Mouse (Mus musculus): Measurements from ENCODE around the gene Ctdspl. TPM values are rescaled to one million over a fixed set of nuclear protein-coding genes. Genes with fewer than 3 reads are reported as not detected.
A peak's percentile ranks its signal among the peaks of the same experiment; 100 is the strongest.

The Ctdspl gene
- polyA plus RNA-seq, 1 experiment = 6.7 TPM

DNA sequence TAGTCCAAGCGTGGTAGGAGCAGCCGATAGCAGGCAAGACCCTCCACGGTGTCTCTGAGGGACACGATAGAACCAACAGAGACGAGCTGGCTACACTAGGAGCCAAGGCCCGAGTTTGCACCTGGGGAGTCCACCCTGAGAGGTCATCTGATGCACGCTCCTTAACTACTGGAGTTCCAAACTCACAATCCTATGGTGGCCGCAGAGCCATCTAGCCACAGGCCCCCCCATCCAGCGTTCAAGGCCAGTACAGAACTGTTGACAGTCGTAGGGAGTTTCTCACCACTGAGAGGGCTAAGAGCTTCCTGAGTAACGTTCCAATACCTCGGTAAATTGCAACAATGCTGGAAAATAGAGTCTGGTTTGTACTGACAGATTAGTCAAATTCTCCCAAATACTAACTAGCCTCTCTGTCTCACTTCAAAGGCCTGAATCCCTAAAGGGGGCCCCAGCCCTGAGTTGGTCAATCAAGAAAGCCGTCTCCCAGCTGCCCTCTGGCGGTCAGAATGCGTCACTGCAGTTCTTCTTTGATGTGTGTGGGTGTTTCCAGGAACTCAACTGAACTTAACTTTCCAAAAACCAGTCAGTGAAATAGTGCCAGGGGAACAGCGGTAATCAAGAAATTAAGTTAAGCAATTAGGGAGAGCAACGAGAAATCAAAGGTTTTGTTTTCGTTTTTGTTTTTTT lies 18.2 kb upstream of the Ctdspl start:
- TF ChIP-seq POLR2A (IDR thresholded peaks at IDR 0.05; ENCODE audit: borderline replicate concordance, control insufficient read depth, low read depth, low read length) (no peak), CTCF (IDR thresholded peaks at IDR 0.05; ENCODE audit: control insufficient read depth, insufficient read depth, low read length) (peak; percentile 81)
- Histone ChIP-seq H3K4me3 (replicated peaks; ENCODE audit: control insufficient read depth, low read depth, low read length) (no peak overlapping the region), H3K27ac (ENCODE audit: control insufficient read depth, insufficient read depth, low read depth, low read length, poor library complexity) (no peak overlapping the region), H3K4me1 (ENCODE audit: control insufficient read depth, insufficient read depth, low read length) (peaks cover 3% of the 10 kb centered on the region; the same call in 1 of the 2 replicates)
- WGBS = 51% methylated on average over 18 of the region's 18 CpGs

DNA sequence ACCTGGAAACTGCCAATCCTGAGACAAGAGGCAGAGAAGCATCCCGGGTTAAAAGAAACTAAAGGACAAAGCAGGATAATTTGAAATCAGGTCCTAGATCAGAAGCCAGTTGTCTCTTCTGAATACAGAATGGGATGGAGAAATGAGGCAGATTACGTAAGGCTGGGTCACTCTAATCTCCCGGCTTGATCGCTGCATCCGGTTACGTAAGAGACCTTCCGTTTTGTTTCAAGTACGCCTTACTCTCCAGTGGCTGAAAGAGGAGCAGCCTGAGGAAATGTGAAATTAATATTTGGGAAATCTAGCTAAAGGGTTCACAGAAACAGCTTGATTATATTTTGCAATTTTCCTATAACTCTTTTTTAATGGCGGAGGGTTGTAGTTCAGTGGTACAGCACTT lies 13.2 kb upstream of the Ctdspl start:
- peak overlapping the region; percentile 30 for H3K27ac ChIP-seq (ENCODE audit: control insufficient read depth, insufficient read depth, low read depth, low read length, poor library complexity)

DNA sequence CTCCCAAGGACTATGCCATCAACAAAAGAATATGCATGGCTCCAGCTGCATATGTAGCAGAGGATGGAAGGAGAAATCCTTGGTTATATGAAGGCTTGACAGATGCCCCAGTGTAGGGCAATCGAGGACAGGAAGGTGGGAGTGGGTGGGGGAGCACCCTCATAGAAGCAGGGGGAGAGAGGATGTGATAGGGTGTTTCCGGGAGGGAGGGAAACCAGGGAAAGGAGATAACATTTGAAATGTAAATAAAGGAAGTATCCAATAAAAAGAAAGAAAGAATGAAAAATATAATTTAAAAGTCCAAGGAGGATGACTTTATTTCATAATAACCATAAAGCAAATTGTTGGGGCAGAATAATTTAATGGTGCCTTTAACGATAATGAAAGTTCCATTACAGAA lies 12.6 kb upstream of the Ctdspl start:
- peak overlapping the region; percentile 10; the same call in 1 of the 2 replicates for H3K27ac ChIP-seq (ENCODE audit: control insufficient read depth, insufficient read depth, low read depth, low read length, poor library complexity)
- H3K4me1 ChIP-seq (ENCODE audit: control insufficient read depth, insufficient read depth, low read length) = peaks cover 3% of the 10 kb centered on the region; the same call in 1 of the 2 replicates
- WGBS = 44% methylated on average over 3 of the region's 3 CpGs
- H3K4me3 ChIP-seq (replicated peaks; ENCODE audit: control insufficient read depth, low read depth, low read length) = no peak overlapping the region
- TF ChIP-seq POLR2A (IDR thresholded peaks at IDR 0.05; ENCODE audit: borderline replicate concordance, control insufficient read depth, low read depth, low read length) (no peak), CTCF (IDR thresholded peaks at IDR 0.05; ENCODE audit: control insufficient read depth, insufficient read depth, low read length) (no peak)

More for the DNA sequence above, 13.2 kb upstream of the Ctdspl start:
- peaks cover 3% of the 10 kb centered on the region; the same call in 1 of the 2 replicates for H3K4me1 ChIP-seq (ENCODE audit: control insufficient read depth, insufficient read depth, low read length)
- WGBS = 27% methylated on average over 9 of the region's 9 CpGs
- TF ChIP-seq CTCF (IDR thresholded peaks at IDR 0.05; ENCODE audit: control insufficient read depth, insufficient read depth, low read length) (no peak), POLR2A (IDR thresholded peaks at IDR 0.05; ENCODE audit: borderline replicate concordance, control insufficient read depth, low read depth, low read length) (no peak)
- H3K4me3 ChIP-seq (replicated peaks; ENCODE audit: control insufficient read depth, low read depth, low read length) = no peak overlapping the region

DNA sequence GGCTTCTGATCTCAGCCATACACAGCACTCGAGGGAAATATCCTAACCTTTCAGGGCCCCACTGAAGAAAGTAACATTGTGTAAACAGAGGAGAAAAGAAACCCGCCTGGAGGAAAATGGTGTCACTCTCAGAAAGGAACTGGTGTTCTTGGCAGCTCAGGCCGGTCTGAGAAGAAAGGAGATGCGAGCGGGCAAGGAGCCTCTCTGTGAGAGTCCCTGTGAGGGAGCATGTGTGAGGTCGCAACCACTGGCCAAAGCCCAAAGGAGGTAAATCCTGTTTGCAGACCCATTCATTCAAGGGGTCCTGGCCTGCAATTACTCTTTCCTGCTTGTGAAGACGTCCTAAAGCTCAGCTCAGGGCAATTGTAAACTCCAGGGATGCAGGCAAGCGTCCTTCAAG lies 11.7 kb upstream of the Ctdspl start:
- no peak overlapping the region for H3K4me3 ChIP-seq (replicated peaks; ENCODE audit: control insufficient read depth, low read depth, low read length)
- H3K27ac ChIP-seq (ENCODE audit: control insufficient read depth, insufficient read depth, low read depth, low read length, poor library complexity) = no peak overlapping the region
- WGBS = 62% methylated on average over 8 of the region's 8 CpGs
- H3K4me1 ChIP-seq (ENCODE audit: control insufficient read depth, insufficient read depth, low read length) = peaks cover 3% of the 10 kb centered on the region; the same call in 1 of the 2 replicates
- no peak for TF ChIP-seq CTCF (IDR thresholded peaks at IDR 0.05; ENCODE audit: control insufficient read depth, insufficient read depth, low read length)
- TF ChIP-seq POLR2A (IDR thresholded peaks at IDR 0.05; ENCODE audit: borderline replicate concordance, control insufficient read depth, low read depth, low read length) = no peak

DNA sequence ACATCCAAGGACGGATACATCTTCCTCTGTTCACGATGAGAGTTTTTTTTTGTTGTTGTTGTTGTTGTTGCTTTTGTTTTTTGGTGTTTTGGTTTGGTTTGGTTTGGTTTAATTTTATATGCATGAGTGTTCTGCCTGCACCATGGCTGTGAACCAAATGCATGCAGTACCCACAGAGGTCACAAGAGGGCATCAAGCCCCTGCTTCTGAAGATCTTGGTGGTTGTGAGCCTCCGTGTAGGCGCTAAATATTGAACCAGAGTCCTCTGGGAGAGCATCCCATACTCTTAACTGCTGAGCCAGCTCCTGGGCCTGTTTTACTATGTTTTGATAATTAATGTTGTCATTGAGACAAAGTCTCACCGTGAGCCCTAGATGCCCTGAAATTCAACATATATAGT lies 11.0 kb upstream of the Ctdspl start:
- Histone ChIP-seq H3K27ac (ENCODE audit: control insufficient read depth, insufficient read depth, low read depth, low read length, poor library complexity) (no peak overlapping the region), H3K4me3 (replicated peaks; ENCODE audit: control insufficient read depth, low read depth, low read length) (no peak overlapping the region), H3K4me1 (ENCODE audit: control insufficient read depth, insufficient read depth, low read length) (peaks cover 3% of the 10 kb centered on the region; the same call in 1 of the 2 replicates)
- TF ChIP-seq POLR2A (IDR thresholded peaks at IDR 0.05; ENCODE audit: borderline replicate concordance, control insufficient read depth, low read depth, low read length) (no peak), CTCF (IDR thresholded peaks at IDR 0.05; ENCODE audit: control insufficient read depth, insufficient read depth, low read length) (peak; percentile 64)
- 70% methylated on average over 5 of the region's 5 CpGs for WGBS

DNA sequence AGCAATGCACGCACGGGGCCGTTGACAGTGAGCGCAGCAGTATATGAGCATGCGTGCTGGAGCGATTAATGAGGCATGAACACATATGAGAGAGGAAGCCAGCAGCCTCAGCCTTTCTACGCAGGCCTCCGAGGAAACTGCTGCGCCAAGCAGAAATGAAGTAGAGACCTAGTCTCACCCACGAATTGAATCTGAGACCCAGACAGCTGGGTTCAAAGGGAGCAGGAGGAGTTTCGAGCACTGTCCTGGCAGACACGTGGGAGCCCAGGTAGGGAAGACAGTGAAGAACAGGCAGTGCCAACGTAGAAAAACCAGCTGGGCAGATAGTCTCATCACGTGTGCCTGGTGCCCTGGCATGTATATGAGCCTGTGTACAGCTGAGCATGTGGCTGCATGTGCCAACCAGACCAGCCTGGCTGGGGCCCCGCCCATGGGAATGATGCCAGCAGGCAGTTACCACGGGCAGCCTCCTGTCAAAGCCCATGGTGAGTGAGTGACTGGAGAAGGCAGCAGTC lies 6.5 kb upstream of the Ctdspl start:
- H3K4me1 ChIP-seq (ENCODE audit: control insufficient read depth, insufficient read depth, low read length) = peaks cover 3% of the 10 kb centered on the region; the same call in 1 of the 2 replicates
- WGBS = 72% methylated on average over 16 of the region's 16 CpGs
- no peak overlapping the region for H3K4me3 ChIP-seq (replicated peaks; ENCODE audit: control insufficient read depth, low read depth, low read length)
- H3K27ac ChIP-seq (ENCODE audit: control insufficient read depth, insufficient read depth, low read depth, low read length, poor library complexity) = no peak overlapping the region
- no peak for TF ChIP-seq CTCF (IDR thresholded peaks at IDR 0.05; ENCODE audit: control insufficient read depth, insufficient read depth, low read length)
- no peak for TF ChIP-seq POLR2A (IDR thresholded peaks at IDR 0.05; ENCODE audit: borderline replicate concordance, control insufficient read depth, low read depth, low read length)

DNA sequence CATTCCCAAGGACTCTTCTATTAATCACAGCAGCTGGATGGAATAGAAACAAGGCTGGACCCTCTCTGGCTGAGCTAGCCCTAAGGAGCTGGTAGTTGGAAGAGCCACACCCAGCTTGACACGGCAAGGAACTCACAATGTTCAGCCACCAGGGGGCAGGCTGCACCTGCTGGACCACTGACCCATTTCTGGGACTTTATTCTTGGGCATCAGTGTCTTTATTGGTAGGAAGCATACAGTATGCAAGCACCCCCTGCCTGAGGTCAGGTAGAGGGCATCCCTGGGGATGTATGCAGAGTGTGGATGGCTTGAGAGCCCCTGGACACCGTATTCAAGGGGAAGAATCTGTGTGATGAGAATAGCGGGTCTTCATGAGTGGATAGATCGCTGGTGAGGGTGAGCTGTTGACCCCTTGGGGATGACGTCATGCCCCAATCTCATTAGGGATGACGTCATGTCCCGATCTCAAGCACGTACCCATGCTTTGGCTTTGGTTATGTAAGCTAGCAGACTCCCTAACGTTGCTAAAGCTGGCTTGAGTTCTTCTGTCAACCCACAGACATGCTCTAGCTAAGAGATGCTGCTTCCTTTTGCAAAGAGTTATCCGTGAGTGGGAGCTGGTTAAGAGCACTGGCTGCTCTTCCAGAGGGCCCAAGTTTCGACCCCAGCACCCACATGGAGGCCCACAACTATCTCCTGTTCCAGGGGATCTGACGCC lies 5.3 kb upstream of the Ctdspl start:
- TF ChIP-seq POLR2A (IDR thresholded peaks at IDR 0.05; ENCODE audit: borderline replicate concordance, control insufficient read depth, low read depth, low read length) = no peak
- TF ChIP-seq CTCF (IDR thresholded peaks at IDR 0.05; ENCODE audit: control insufficient read depth, insufficient read depth, low read length) = peak; percentile 89
- WGBS = 47% methylated on average over 12 of the region's 12 CpGs
- Histone ChIP-seq H3K4me3 (replicated peaks; ENCODE audit: control insufficient read depth, low read depth, low read length) (no peak overlapping the region), H3K27ac (ENCODE audit: control insufficient read depth, insufficient read depth, low read depth, low read length, poor library complexity) (no peak overlapping the region), H3K4me1 (ENCODE audit: control insufficient read depth, insufficient read depth, low read length) (peaks cover 5% of the 10 kb centered on the region; the same call in 1 of the 2 replicates)

DNA sequence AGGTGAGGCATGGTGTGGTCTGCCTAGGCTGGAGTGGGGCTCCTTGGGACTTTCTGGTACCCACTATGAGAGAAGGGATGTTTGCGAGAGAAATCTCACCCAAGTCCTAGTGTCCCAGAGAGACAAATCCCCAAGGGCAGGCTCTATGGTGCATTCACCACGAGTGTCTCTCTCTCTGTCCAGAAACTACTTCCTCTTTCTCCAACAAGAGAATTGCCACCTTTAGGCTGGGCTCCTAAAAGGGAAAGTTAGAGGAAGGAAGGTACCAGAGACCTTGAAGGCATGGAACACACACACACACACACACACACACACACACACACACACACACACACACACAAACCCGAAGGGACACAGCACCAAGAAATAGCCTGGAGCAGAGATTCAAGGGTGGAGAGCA lies 4.3 kb upstream of the Ctdspl start:
- WGBS = 14% methylated on average over 3 of the region's 3 CpGs
- no peak overlapping the region for H3K27ac ChIP-seq (ENCODE audit: control insufficient read depth, insufficient read depth, low read depth, low read length, poor library complexity)
- TF ChIP-seq CTCF (IDR thresholded peaks at IDR 0.05; ENCODE audit: control insufficient read depth, insufficient read depth, low read length) = no peak
- peaks cover 5% of the 10 kb centered on the region; the same call in 1 of the 2 replicates for H3K4me1 ChIP-seq (ENCODE audit: control insufficient read depth, insufficient read depth, low read length)
- no peak overlapping the region for H3K4me3 ChIP-seq (replicated peaks; ENCODE audit: control insufficient read depth, low read depth, low read length)
